Mouse (Mus musculus): Measurements from ENCODE around the gene Stard13.

Gene Stard13

GRCm38 (mm10) chr5:151060476-151060875 lies 173.2 kb downstream of the Stard13 start:
- DNase-seq (ENCODE audit: low read depth, low spot score): no peak

DNA sequence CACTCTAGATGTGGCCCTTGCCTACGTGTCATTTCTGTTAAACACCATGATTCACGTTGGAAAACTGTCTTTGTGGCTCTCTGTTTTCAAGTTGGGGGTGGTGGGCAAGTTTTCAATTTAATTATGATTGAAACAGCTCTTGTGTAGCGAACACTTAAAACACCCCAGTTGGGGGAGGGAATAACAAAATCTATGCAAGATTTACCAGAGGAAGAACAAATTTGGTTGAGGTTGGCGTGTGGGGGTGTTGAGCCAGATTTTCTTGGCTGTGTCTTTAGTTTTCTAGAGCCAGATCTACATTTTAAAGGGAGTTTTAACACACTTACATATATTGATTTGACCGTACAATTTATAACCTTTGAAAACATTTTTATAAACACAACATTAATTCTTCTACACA lies 173.9 kb downstream of the Stard13 start:
- no peak for DNase-seq (ENCODE audit: low read depth, low spot score)

- DNase-seq (ENCODE audit: low read depth, low spot score): no peak
Measured at GRCm38 (mm10) chr5:151059352-151059751, 174.3 kb downstream of the Stard13 start.

DNA sequence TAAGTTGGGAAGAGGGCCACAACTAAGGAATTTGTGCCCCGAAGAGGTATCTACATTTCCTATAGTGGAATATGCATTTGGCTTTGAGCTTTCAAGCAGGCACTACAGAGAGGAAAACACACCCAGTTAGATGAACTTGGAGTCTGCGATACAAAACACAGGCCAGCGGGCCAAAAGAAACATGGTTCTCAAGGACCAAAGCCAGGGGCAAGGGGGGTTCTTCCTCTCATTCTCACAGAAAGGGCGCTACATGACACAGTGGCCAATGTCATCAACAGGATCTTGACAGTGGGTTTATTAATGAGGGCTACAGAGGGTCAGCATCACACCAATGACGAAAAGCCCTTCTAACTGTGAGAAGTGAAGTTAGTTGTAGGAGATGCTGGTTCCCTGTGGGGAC lies 175.9 kb downstream of the Stard13 start:
- DNase-seq (ENCODE audit: low read depth, low spot score): no peak

GRCm38 (mm10) chr5:151056920-151057294 lies 176.7 kb downstream of the Stard13 start:
- DNase-seq (ENCODE audit: low read depth, low spot score): no peak

DNA sequence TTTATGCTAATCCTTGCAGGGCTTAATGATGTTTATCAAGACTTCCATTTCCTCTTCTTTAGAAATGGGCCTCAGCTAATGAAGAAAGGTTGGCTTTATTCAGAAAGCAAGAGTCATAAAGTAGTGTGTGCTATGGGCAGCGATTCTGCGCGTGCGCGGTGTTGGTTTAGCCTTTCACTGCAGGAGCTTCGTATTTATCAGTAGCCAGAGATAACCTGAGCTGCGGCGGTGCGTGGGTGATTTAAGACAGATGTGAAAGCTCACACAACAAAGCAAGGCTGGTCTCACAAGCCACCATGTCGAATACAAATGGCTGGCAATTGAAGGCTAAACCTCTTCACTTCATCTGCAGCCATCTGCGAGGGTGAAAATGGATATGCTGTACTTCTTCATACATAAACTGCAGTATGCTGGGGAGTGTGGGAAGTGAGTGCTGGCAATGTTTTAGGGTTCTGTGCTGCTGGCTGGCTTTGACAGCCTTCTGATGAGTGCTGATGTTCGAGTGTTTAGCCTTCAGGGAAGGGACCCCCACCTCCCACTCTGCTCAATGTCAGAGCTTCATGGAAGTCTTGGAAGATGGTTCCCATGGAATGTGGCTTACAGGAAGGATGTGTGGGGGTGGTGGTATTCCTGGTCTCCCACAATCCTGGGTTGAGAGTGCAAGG lies 177.2 kb downstream of the Stard13 start:
- no peak for DNase-seq (ENCODE audit: low read depth, low spot score)

- DNase-seq (ENCODE audit: low read depth, low spot score): no peak
Measured at GRCm38 (mm10) chr5:151055426-151056090, 178.1 kb downstream of the Stard13 start.

DNA sequence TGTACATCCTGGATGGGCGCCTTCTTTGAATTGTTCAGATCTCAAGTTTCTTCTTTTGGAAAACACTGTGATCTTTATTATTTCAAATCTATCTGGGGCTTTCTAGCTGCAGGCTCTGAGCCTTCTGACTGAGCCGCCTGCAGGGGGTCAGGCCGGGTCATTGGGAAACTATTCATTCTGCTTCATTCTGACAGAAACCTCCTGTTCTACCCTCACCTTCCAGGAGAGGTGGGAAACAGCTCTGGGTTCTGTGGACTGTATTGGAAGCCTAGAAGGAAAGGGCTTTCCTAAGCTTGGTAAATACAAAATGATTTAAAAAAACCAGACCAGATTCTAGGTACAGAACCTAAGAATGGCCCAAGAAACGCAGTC lies 178.9 kb downstream of the Stard13 start:
- DNase-seq (ENCODE audit: low read depth, low spot score): no peak

- no peak for DNase-seq (ENCODE audit: low read depth, low spot score)
Measured at GRCm38 (mm10) chr5:151054100-151054742, 179.4 kb downstream of the Stard13 start.

GRCm38 (mm10) chr5:151053190-151053589 lies 180.4 kb downstream of the Stard13 start:
- DNase-seq (ENCODE audit: low read depth, low spot score): no peak

- DNase-seq (ENCODE audit: low read depth, low spot score): no peak
Measured at GRCm38 (mm10) chr5:151052331-151052730, 181.3 kb downstream of the Stard13 start.

DNA sequence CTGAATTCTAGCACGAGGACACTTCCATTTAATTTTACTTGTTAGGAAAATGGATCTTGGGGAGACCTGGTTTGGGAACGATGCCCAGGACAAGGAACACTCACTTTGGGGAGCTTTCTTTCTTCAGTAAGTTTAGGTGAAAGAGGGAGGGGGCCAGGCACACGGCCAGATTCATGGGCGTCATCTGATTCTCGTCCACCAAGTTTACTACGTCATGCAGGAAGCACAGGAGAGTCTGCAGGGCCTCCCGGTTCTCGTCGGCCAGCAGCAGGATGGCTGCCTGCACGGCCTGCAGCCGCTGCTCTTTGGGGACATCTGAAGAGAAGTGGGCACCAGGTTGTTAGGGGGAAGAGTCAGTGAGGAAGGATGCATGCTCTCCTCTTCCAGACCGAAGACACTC lies 186.1 kb downstream of the Stard13 start:
- no peak for DNase-seq (ENCODE audit: low read depth, low spot score)

GRCm38 (mm10) chr5:151046917-151047316 lies 186.7 kb downstream of the Stard13 start:
- no peak for DNase-seq (ENCODE audit: low read depth, low spot score)

DNA sequence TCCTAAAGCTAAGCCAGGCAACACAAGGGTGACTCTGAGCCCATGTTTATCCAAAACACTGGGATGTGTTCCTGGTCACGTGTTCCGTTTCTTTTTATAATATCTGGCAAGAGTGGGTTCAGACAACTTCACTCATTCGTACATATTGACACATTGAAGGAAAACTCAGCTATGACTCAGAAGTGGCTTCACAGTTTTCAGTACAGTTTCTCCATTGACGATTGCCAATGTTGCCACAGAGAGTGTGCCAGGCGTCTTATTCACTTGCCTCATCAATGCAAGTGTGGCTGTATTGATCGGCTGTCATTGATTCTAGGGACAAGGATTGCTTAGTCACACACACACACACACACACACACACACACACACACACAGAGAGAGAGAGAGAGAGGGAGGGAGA lies 187.5 kb downstream of the Stard13 start:
- DNase-seq (ENCODE audit: low read depth, low spot score): no peak

- DNase-seq (ENCODE audit: low read depth, low spot score): no peak
Measured at GRCm38 (mm10) chr5:151042911-151043310, 190.7 kb downstream of the Stard13 start.

GRCm38 (mm10) chr5:151037871-151038270 lies 195.8 kb downstream of the Stard13 start:
- DNase-seq (ENCODE audit: low read depth, low spot score): no peak

- no peak for DNase-seq (ENCODE audit: low read depth, low spot score)
Measured at GRCm38 (mm10) chr5:151034715-151035512, 198.7 kb downstream of the Stard13 start.

GRCm38 (mm10) chr5:151028906-151029305 lies 204.7 kb downstream of the Stard13 start:
- no peak for DNase-seq (ENCODE audit: low read depth, low spot score)

- DNase-seq (ENCODE audit: low read depth, low spot score): peak; percentile 9
Measured at GRCm38 (mm10) chr5:151027171-151027570, 206.5 kb downstream of the Stard13 start.

GRCm38 (mm10) chr5:151026069-151026468 lies 207.6 kb downstream of the Stard13 start:
- no peak for DNase-seq (ENCODE audit: low read depth, low spot score)

DNA sequence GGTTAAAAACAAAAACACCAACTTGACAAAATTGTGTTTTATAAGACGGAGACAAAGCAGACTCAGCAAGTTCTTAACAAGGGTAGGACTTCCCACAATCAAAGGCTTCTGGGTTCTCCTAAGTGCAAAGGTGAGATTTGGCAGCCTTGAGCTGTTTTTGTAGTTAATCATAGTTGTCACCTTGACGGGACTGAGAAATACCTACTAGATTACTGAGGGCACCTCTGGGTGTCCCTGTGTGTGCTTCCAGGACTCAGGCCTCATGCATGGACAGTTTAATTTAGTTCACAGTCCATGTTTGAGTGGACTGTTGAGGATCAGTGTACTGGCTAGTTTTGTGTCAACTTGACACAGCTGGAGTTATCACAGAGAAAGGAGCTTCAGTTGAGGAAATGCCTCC lies 209.2 kb downstream of the Stard13 start:
- DNase-seq (ENCODE audit: low read depth, low spot score): no peak

- DNase-seq (ENCODE audit: low read depth, low spot score): no peak
Measured at GRCm38 (mm10) chr5:151023461-151023860, 210.2 kb downstream of the Stard13 start.
